Mouse (Mus musculus): ENCODE data around the gene Oit3. TPM values are rescaled to one million over a fixed set of nuclear protein-coding genes. Genes with fewer than 3 reads are reported as not detected.

Oit3 gene
- not detected for polyA plus RNA-seq (2014; fragmentation: Illumina TruSeq; extraction: RNeasy Lipid Tissue Mini Kit (QIAGEN cat#74804); ENCODE audit: low read depth, low replicate concordance)

GRCm38 (mm10) chr10:59441735-59442134 lies at the start of gene Oit3:
Gene Oit3, minus strand, starts transcription at chr10:59441778.

GRCm38 (mm10) chr10:59402899-59403792 lies 38.4 kb downstream of the Oit3 start, which contains the start of gene Pla2g12b:
Gene Pla2g12b, plus strand, starts transcription at chr10:59403660.

DNA sequence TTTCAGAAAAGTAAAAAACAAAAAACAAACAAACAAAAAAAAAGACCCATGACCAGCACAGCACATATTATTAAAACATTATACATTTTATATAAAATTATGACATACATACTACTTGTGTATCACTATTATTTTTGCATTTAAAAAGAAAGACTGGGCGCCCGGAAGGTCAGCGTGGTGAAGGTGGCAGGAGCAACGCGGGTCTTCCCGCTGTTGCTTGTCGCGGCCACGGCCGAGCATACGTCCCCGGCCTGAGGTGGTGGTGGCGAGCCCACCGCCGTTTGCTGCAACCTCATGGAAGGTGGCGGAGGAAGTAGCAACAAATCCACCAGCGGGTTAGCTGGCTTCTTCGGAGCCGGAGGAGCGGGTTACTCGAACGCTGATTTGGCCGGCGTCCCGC lies 46.1 kb downstream of the Oit3 start, which contains the start of gene Gm10273:
Gene Gm10273, plus strand, starts transcription at position 172 of the 400 bp plus-strand sequence.

Other genes starting within 250 kb of the Oit3 start
- gene Sept10, start 219.9 kb downstream of the Oit3 start, polyA plus RNA-seq (2014; fragmentation: Illumina TruSeq; extraction: RNeasy Lipid Tissue Mini Kit (QIAGEN cat#74804); ENCODE audit: low read depth, low replicate concordance), result 46.1 TPM
- 155 TPM for gene Sowahc, start 219.8 kb downstream of the Oit3 start, polyA plus RNA-seq (2014; fragmentation: Illumina TruSeq; extraction: RNeasy Lipid Tissue Mini Kit (QIAGEN cat#74804); ENCODE audit: low read depth, low replicate concordance)
- 22.1 TPM for gene P4ha1, start 118.5 kb downstream of the Oit3 start, polyA plus RNA-seq (2014; fragmentation: Illumina TruSeq; extraction: RNeasy Lipid Tissue Mini Kit (QIAGEN cat#74804); ENCODE audit: low read depth, low replicate concordance)
- gene Gm10273, start 46.1 kb downstream of the Oit3 start, polyA plus RNA-seq (2014; fragmentation: Illumina TruSeq; extraction: RNeasy Lipid Tissue Mini Kit (QIAGEN cat#74804); ENCODE audit: low read depth, low replicate concordance), result 12.6 TPM
- not detected for gene Pla2g12b, start 38.1 kb downstream of the Oit3 start, polyA plus RNA-seq (2014; fragmentation: Illumina TruSeq; extraction: RNeasy Lipid Tissue Mini Kit (QIAGEN cat#74804); ENCODE audit: low read depth, low replicate concordance)
- not detected for gene Gm10322, start 174.3 kb upstream of the Oit3 start, polyA plus RNA-seq (2014; fragmentation: Illumina TruSeq; extraction: RNeasy Lipid Tissue Mini Kit (QIAGEN cat#74804); ENCODE audit: low read depth, low replicate concordance)
- 85.7 TPM for gene Mcu, start 174.9 kb upstream of the Oit3 start, polyA plus RNA-seq (2014; fragmentation: Illumina TruSeq; extraction: RNeasy Lipid Tissue Mini Kit (QIAGEN cat#74804); ENCODE audit: low read depth, low replicate concordance)